Mouse (Mus musculus): ENCODE data around the gene Rps5. TPM values are rescaled to one million over a fixed set of nuclear protein-coding genes. Genes with fewer than 3 reads are reported as not detected.
"Not testable (repeated sequence)": the region's sequence is repeated elsewhere in the genome, so short reads cannot be mapped to it uniquely, and the experiment has no call there.

Gene Rps5
- total RNA-seq (2021): 1,000 to 10,000 TPM; 1,322 to 1,347 TPM
- long read RNA-seq, experiment 1, transcript Rps5-202 (6 exons, 794 nt): minor isoform, 8 of 472 reads
- long read RNA-seq, experiment 1, transcript Rps5-201 (6 exons, 761 nt): major isoform, 428 of 472 reads
- long read RNA-seq, experiment 1, partial matches to known transcripts: 31 of 472 reads
- long read RNA-seq, experiment 1, other reads (novel, unspliced or antisense): 5 of 472 reads
- long read RNA-seq, experiment 2, transcript Rps5-202 (6 exons, 794 nt): minor isoform, 9 of 488 reads
- long read RNA-seq, experiment 2, transcript Rps5-201 (6 exons, 761 nt): major isoform, 364 of 488 reads
- long read RNA-seq, experiment 2, partial matches to known transcripts: 111 of 488 reads
- long read RNA-seq, experiment 2, other reads (novel, unspliced or antisense): 2 of 488 reads

- peak; percentile 94 to 97 for DNase-seq (ENCODE audit: low spot score in 2 of 2)
Observed at GRCm38 (mm10) chr7:12921705-12922465, at the start of gene Rps5. TSS of gene Rps5 (plus strand) at chr7:12922290.

GRCm38 (mm10) chr7:12874301-12874700 is 47.8 kb upstream of the Rps5 start:
- no peak for DNase-seq (ENCODE audit: low spot score in 2 of 2)

GRCm38 (mm10) chr7:12880036-12880435 is 42.1 kb upstream of the Rps5 start:
- DNase-seq (ENCODE audit: low spot score in 2 of 2): no peak

DNA sequence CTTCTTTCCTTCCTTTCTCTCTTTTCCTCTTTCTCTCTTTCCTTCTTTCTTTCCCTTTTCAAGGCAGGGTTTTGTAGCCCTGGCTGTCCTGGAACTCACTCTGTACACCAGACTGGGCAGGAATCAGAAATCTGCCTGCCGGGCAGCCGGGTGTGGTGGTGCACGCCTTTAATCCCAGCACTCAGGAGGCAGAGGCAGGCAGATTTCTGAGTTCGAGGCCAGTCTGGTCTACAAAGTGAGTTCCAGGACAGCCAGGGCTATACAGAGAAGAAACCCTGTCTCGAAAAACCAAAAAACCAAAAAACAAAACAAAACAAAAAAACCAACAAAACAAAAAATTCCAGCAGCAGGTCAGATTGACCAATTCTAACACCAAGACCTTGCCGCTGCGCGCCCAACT is 41.6 kb upstream of the Rps5 start:
- DNase-seq (ENCODE audit: low spot score in 2 of 2): not testable (repeated sequence)

- peak; percentile 69 to 86 for DNase-seq (ENCODE audit: low spot score in 2 of 2)
Observed at GRCm38 (mm10) chr7:12880911-12881660, 41.0 kb upstream of the Rps5 start, which contains the start of gene Zfp128. TSS of gene Zfp128 (plus strand) at chr7:12881177.

GRCm38 (mm10) chr7:12886563-12887266 is 35.4 kb upstream of the Rps5 start:
- no peak for DNase-seq (ENCODE audit: low spot score in 2 of 2)

DNA sequence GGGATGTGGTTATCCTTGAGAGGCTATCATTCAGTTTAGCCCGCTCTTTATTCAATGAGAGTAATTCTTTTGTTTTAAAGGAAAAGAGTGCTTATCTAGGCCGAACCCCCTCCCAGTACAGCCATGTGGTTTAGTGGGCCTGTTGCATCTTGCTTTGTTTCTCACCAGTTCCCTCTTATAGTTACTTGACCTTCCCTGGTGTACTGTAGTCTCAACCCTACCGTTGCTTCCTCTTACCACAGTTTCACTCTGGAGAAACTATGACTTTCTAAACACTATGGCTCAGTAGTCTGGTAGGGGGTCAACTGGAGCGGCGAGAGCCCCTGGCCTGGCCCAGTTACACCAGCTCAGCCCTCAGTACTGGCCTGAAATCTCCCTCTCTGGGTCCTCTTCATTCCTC is 34.5 kb upstream of the Rps5 start:
- no peak for DNase-seq (ENCODE audit: low spot score in 2 of 2)

DNA sequence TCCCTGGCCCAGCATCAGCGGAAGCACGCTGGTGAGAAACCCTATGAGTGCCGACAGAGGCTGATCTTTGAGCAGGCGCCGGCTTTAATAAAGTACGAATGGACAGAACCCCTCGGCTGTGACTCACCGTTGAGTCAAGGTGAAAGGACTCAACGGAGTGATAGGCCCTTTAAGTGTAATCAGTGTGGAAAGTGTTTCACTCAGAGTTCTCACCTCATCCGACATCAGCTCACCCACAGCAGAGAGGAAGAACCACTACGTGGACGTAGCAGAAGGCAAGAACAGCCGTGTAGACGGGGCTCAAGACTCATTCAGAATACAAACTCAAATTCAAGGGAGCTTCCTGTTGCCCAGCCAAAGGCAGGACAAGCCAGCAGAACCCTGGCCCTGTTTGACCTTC is 31.2 kb upstream of the Rps5 start:
- DNase-seq (ENCODE audit: low spot score in 2 of 2): no peak

DNA sequence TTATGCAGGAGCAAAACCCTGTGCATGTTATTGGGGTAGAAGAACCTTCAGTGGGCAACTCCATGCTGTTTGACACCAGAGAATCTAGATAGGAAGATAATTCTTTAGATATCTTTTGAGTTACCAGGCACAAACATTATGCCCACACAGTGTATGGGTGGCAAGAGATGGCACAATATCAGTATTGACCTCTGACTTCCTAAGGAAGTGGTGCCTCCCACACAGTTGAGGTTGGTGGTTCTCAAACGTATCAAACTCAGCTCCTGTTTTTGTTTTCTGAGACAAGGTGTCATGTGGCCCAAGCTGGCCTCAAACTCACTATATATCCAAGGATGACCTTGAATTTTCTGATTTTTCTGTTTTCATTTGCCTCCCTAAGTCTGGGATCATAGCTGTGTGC is 30.8 kb upstream of the Rps5 start:
- no peak for DNase-seq (ENCODE audit: low spot score in 2 of 2)

- DNase-seq (ENCODE audit: low spot score in 2 of 2): peak; percentile 57 to 78
Observed at GRCm38 (mm10) chr7:12897655-12898410, 24.3 kb upstream of the Rps5 start, which contains the start of gene Zscan22. TSS of gene Zscan22 (plus strand) at chr7:12897815.

- no peak for DNase-seq (ENCODE audit: low spot score in 2 of 2)
Observed at GRCm38 (mm10) chr7:12901517-12901916, 20.6 kb upstream of the Rps5 start.

DNA sequence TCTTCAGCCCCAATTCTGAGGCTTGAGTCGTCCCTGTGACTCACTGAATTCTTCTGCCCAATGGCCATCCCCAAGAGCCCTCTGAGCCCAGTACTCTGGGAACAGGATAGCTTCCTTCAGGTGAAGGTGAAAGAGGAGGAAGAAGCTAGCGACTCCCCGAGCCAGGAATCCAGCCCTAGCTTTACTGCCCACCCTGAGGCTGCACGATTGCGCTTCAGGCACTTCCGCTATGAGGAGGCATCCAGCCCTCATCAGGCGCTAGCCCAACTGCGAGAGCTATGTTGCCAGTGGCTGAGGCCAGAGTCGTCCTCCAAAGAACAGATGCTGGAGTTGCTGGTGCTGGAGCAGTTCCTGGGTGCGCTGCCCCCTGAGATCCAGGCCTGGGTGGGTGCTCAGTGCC is 18.5 kb upstream of the Rps5 start:
- no peak for DNase-seq (ENCODE audit: low spot score in 2 of 2)

DNA sequence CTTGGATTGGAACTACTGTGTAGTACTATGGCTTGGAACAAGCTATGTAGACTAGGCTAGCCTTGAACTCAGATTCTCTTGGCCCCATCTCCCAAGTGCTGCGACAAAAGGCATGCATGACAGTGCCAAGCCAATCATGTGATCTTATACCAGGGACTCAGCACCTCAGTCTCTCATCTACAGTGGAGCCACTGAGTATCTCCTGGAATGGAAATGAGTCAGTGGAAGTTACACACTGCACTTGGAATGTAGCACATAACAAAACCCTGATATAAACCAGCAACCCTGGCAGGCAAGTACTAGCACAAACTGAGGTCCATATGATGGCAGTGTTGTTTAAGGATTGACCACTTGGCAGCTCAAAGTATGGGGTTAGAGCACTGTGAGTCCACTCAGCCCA is 16.9 kb upstream of the Rps5 start:
- no peak for DNase-seq (ENCODE audit: low spot score in 2 of 2)

DNA sequence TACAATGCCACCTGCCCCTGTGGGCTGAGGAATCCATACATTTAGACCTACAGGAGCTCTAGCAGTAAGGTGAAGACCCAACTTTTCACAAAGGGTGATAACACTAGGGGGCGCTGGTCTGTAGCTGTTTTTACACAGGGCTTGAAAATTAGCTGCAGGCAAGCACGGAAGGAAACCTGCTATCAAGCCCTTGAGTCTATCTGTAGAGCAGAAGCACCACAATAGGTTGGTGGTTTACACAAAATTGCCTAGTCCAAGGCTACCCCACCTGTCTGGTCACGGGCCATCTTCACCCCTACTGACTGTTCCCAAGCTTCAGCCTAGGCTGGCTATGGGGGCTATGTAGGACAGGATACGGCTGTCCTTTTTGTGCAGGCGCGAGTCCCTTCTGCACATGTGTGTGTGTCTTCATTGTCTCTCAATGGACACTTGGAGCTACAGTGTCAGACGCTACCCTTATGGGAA is 12.6 kb upstream of the Rps5 start:
- DNase-seq (ENCODE audit: low spot score in 2 of 2): peak; percentile 53 to 67

GRCm38 (mm10) chr7:12910181-12910668 is 11.9 kb upstream of the Rps5 start:
- DNase-seq (ENCODE audit: low spot score in 2 of 2): no peak

DNA sequence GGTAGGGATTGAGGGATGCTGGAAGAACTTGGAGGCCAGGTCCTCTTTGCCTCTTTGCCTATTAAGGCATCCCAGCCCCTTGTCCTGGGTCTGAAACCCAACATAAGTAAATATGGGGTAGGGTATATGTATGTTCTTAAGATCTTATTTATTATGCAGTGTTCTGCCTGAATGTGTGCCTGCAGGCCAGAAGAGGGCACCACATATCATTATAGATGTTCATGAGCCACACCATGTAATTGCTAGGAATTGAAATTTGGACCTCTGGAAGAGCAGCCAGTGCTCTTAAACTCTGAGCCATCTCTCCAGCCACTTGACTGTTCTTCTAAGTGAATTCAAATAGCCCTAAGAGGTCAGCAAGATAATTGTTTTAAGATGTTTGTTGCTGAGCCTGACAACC is 8.5 kb upstream of the Rps5 start:
- DNase-seq (ENCODE audit: low spot score in 2 of 2): no peak

DNA sequence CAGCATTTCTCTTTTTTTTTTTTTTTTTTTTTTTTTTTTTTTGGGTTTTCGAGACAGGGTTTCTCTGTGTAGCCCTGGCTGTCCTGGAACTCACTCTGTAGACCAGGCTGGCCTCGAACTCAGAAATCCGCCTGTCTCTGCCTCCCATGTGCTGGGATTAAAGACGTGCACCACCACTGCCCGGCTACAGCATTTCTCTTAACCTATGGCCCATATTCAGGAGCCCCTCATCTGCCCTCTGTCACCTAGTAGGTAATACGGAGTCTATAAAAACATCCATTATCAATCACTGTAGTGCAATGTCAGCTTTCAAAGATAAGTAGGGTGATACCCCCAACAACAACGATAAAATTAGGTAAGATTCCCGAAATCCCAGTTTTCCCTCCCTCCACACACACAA is 1.6 kb upstream of the Rps5 start:
- not testable (repeated sequence) for DNase-seq (ENCODE audit: low spot score in 2 of 2)

DNA sequence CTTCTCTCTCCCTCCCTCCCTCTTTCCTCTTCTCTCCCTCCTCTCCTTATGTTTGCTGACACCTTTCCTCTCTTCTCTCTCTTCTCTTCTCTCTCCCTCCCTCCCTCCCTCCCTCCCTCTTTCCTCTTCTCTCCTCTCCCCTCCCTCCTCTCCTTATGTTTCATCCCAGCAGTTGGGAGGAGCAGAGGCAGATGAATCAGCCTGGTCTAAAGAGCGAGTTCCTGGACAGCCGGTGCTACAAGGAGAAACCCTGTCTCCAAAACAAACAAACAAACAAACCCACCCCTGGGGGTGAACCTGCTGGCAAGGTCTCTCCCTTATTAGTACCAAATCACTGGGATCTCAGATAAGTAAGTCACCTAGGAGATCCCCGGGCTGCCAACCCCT is 779 bp upstream of the Rps5 start:
- DNase-seq (ENCODE audit: low spot score in 2 of 2): no peak

DNA sequence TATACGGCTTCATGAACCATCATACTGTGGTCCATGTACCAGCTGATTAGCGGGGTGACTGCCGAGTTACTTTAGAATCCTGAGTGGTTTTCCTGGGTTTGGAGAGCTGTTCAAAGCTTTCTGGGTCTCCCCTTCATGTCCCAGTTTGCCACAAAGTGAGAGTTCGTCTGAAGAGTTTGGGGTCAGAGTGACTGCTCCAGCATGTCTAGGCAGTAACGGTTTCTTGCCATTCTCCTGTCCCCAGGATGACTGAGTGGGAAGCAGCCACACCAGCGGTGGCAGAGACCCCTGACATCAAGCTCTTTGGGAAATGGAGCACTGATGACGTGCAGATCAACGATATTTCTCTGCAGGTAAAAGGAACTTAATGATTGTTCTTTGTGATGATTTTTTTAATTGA is 639 bp downstream of the Rps5 start:
- DNase-seq (ENCODE audit: low spot score in 2 of 2): no peak

DNA sequence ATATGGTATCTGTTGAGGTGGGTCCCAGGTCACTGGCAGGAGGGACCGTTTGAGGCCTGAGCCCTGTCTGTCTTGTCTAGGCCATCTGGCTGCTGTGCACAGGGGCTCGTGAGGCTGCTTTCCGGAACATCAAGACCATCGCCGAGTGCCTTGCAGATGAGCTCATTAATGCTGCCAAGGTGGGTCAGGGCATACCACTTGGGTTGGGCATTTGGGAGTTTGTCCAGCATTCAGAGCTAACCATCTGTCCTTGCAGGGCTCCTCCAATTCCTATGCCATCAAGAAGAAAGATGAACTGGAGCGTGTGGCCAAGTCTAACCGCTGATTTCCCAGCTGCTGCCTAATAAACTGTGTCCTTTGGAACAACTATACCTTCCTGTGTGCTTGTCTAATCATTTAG is 4.2 kb downstream of the Rps5 start:
- DNase-seq (ENCODE audit: low spot score in 2 of 2): no peak
